Mouse (Mus musculus): ENCODE measurements around the gene Tcf21. TPM values are rescaled to one million over a fixed set of nuclear protein-coding genes. Genes with fewer than 3 reads are reported as not detected.

The Tcf21 gene
- polyA plus RNA-seq, 1 experiment from 2014 or later: 1.9 TPM

- Histone ChIP-seq H3K27me3 (replicated peaks; ENCODE audit: control insufficient read depth, insufficient read depth, low read length) (peaks cover 59% of the 10 kb centered on the region), H3K9me3 (ENCODE audit: control insufficient read depth, low read length) (no peaks in the 10 kb centered on the region; the same call in 1 of the 2 replicates), H3K4me2 (ENCODE audit: low read length) (no peak overlapping the region), H3K4me1 (ENCODE audit: control insufficient read depth, insufficient read depth, low read depth, low read length) (no peaks in the 10 kb centered on the region), H3K4me3 (ENCODE audit: low read length) (no peak overlapping the region), H3K9ac (ENCODE audit: low read depth, low read length) (no peak overlapping the region), H3K27ac (ENCODE audit: low read depth, low read length) (no peak overlapping the region), H3K36me3 (ENCODE audit: control insufficient read depth, insufficient read depth, low read length) (no peaks in the 10 kb centered on the region)
- under 1% methylated on average over 12 of the region's 12 CpGs for WGBS
- no peak for ATAC-seq
Measured at GRCm38 (mm10) chr10:22818600-22819238, 1.3 kb downstream of the Tcf21 start.

- WGBS: 3% methylated on average over 4 of the region's 4 CpGs
- H3K9ac ChIP-seq (ENCODE audit: low read depth, low read length): no peak overlapping the region
- H3K4me2 ChIP-seq (ENCODE audit: low read length): no peak overlapping the region
- peaks cover 59% of the 10 kb centered on the region for H3K27me3 ChIP-seq (replicated peaks; ENCODE audit: control insufficient read depth, insufficient read depth, low read length)
- no peaks in the 10 kb centered on the region for H3K36me3 ChIP-seq (ENCODE audit: control insufficient read depth, insufficient read depth, low read length)
- no peak overlapping the region for H3K4me3 ChIP-seq (ENCODE audit: low read length)
- no peaks in the 10 kb centered on the region; the same call in 1 of the 2 replicates for H3K9me3 ChIP-seq (ENCODE audit: control insufficient read depth, low read length)
- no peaks in the 10 kb centered on the region for H3K4me1 ChIP-seq (ENCODE audit: control insufficient read depth, insufficient read depth, low read depth, low read length)
- H3K27ac ChIP-seq (ENCODE audit: low read depth, low read length): no peak overlapping the region
- no peak for ATAC-seq
Measured at GRCm38 (mm10) chr10:22817976-22818375, 2.0 kb downstream of the Tcf21 start.

- H3K4me1 ChIP-seq (ENCODE audit: control insufficient read depth, insufficient read depth, low read depth, low read length): no peaks in the 10 kb centered on the region
- no peaks in the 10 kb centered on the region; the same call in 1 of the 2 replicates for H3K9me3 ChIP-seq (ENCODE audit: control insufficient read depth, low read length)
- no peaks in the 10 kb centered on the region for H3K36me3 ChIP-seq (ENCODE audit: control insufficient read depth, insufficient read depth, low read length)
- H3K4me3 ChIP-seq (ENCODE audit: low read length): no peak overlapping the region
- H3K27ac ChIP-seq (ENCODE audit: low read depth, low read length): no peak overlapping the region
- no peak overlapping the region for H3K4me2 ChIP-seq (ENCODE audit: low read length)
- 0% methylated on average over 18 of the region's 18 CpGs for WGBS
- ATAC-seq: no peak; the same call in 1 of the 2 replicates
- no peak overlapping the region for H3K9ac ChIP-seq (ENCODE audit: low read depth, low read length)
- H3K27me3 ChIP-seq (replicated peaks; ENCODE audit: control insufficient read depth, insufficient read depth, low read length): peaks cover 58% of the 10 kb centered on the region
Measured at GRCm38 (mm10) chr10:22817561-22817960, 2.4 kb downstream of the Tcf21 start.

GRCm38 (mm10) chr10:22816237-22816762, 3.7 kb downstream of the Tcf21 start:
- H3K27ac ChIP-seq (ENCODE audit: low read depth, low read length): no peak overlapping the region
- WGBS: under 1% methylated on average over 28 of the region's 28 CpGs
- no peak overlapping the region for H3K9ac ChIP-seq (ENCODE audit: low read depth, low read length)
- peaks cover 59% of the 10 kb centered on the region for H3K27me3 ChIP-seq (replicated peaks; ENCODE audit: control insufficient read depth, insufficient read depth, low read length)
- no peak overlapping the region for H3K4me2 ChIP-seq (ENCODE audit: low read length)
- no peaks in the 10 kb centered on the region; the same call in 1 of the 2 replicates for H3K9me3 ChIP-seq (ENCODE audit: control insufficient read depth, low read length)
- ATAC-seq: no peak; the same call in 1 of the 2 replicates
- H3K4me3 ChIP-seq (ENCODE audit: low read length): no peak overlapping the region
- no peaks in the 10 kb centered on the region for H3K36me3 ChIP-seq (ENCODE audit: control insufficient read depth, insufficient read depth, low read length)
- peaks cover 2% of the 10 kb centered on the region; the same call in 1 of the 2 replicates for H3K4me1 ChIP-seq (ENCODE audit: control insufficient read depth, insufficient read depth, low read depth, low read length)

- no peak overlapping the region for H3K27ac ChIP-seq (ENCODE audit: low read depth, low read length)
- WGBS: under 1% methylated on average over 19 of the region's 19 CpGs
- peaks cover 2% of the 10 kb centered on the region; the same call in 1 of the 2 replicates for H3K4me1 ChIP-seq (ENCODE audit: control insufficient read depth, insufficient read depth, low read depth, low read length)
- H3K4me2 ChIP-seq (ENCODE audit: low read length): no peak overlapping the region
- no peak overlapping the region for H3K4me3 ChIP-seq (ENCODE audit: low read length)
- peaks cover 57% of the 10 kb centered on the region for H3K27me3 ChIP-seq (replicated peaks; ENCODE audit: control insufficient read depth, insufficient read depth, low read length)
- H3K9me3 ChIP-seq (ENCODE audit: control insufficient read depth, low read length): no peaks in the 10 kb centered on the region; the same call in 1 of the 2 replicates
- ATAC-seq: no peak
- no peaks in the 10 kb centered on the region for H3K36me3 ChIP-seq (ENCODE audit: control insufficient read depth, insufficient read depth, low read length)
- no peak overlapping the region for H3K9ac ChIP-seq (ENCODE audit: low read depth, low read length)
Measured at GRCm38 (mm10) chr10:22815461-22816236, 4.3 kb downstream of the Tcf21 start.

GRCm38 (mm10) chr10:22814771-22815170, 5.2 kb downstream of the Tcf21 start:
- no peaks in the 10 kb centered on the region for H3K36me3 ChIP-seq (ENCODE audit: control insufficient read depth, insufficient read depth, low read length)
- H3K4me2 ChIP-seq (ENCODE audit: low read length): no peak overlapping the region
- H3K4me1 ChIP-seq (ENCODE audit: control insufficient read depth, insufficient read depth, low read depth, low read length): peaks cover 2% of the 10 kb centered on the region; the same call in 1 of the 2 replicates
- no peak for ATAC-seq
- no peak overlapping the region for H3K9ac ChIP-seq (ENCODE audit: low read depth, low read length)
- H3K27me3 ChIP-seq (replicated peaks; ENCODE audit: control insufficient read depth, insufficient read depth, low read length): peaks cover 55% of the 10 kb centered on the region
- H3K9me3 ChIP-seq (ENCODE audit: control insufficient read depth, low read length): no peaks in the 10 kb centered on the region; the same call in 1 of the 2 replicates
- 0% methylated on average over 2 of the region's 2 CpGs for WGBS
- no peak overlapping the region for H3K4me3 ChIP-seq (ENCODE audit: low read length)
- H3K27ac ChIP-seq (ENCODE audit: low read depth, low read length): no peak overlapping the region

- no peak overlapping the region for H3K27ac ChIP-seq (ENCODE audit: low read depth, low read length)
- peaks cover 2% of the 10 kb centered on the region; the same call in 1 of the 2 replicates for H3K4me1 ChIP-seq (ENCODE audit: control insufficient read depth, insufficient read depth, low read depth, low read length)
- H3K9ac ChIP-seq (ENCODE audit: low read depth, low read length): no peak overlapping the region
- H3K36me3 ChIP-seq (ENCODE audit: control insufficient read depth, insufficient read depth, low read length): no peaks in the 10 kb centered on the region
- H3K4me3 ChIP-seq (ENCODE audit: low read length): no peak overlapping the region
- no peak overlapping the region for H3K4me2 ChIP-seq (ENCODE audit: low read length)
- H3K9me3 ChIP-seq (ENCODE audit: control insufficient read depth, low read length): no peaks in the 10 kb centered on the region; the same call in 1 of the 2 replicates
- ATAC-seq: no peak
- WGBS: 0% methylated on average over 4 of the region's 8 CpGs
- H3K27me3 ChIP-seq (replicated peaks; ENCODE audit: control insufficient read depth, insufficient read depth, low read length): peaks cover 53% of the 10 kb centered on the region
Measured at GRCm38 (mm10) chr10:22814294-22814693, 5.7 kb downstream of the Tcf21 start.

- WGBS: 1% methylated on average over 18 of the region's 18 CpGs
- H3K27me3 ChIP-seq (replicated peaks; ENCODE audit: control insufficient read depth, insufficient read depth, low read length): peaks cover 52% of the 10 kb centered on the region
- H3K4me2 ChIP-seq (ENCODE audit: low read length): no peak overlapping the region
- H3K27ac ChIP-seq (ENCODE audit: low read depth, low read length): no peak overlapping the region
- H3K4me3 ChIP-seq (ENCODE audit: low read length): no peak overlapping the region
- no peaks in the 10 kb centered on the region for H3K9me3 ChIP-seq (ENCODE audit: control insufficient read depth, low read length)
- ATAC-seq: no peak
- peaks cover 2% of the 10 kb centered on the region; the same call in 1 of the 2 replicates for H3K4me1 ChIP-seq (ENCODE audit: control insufficient read depth, insufficient read depth, low read depth, low read length)
- H3K9ac ChIP-seq (ENCODE audit: low read depth, low read length): no peak overlapping the region
- H3K36me3 ChIP-seq (ENCODE audit: control insufficient read depth, insufficient read depth, low read length): no peaks in the 10 kb centered on the region
Measured at GRCm38 (mm10) chr10:22813317-22813960, 6.5 kb downstream of the Tcf21 start.

Data from hindbrain, embryonic 16.5 days (tissue).